In genomic region chr12:100977958-100978725, GRCm38 (mm10) we compare ENCODE assay signal across 16 mouse cellular contexts. TPM values are rescaled to one million over a fixed set of nuclear protein-coding genes. Genes with fewer than 3 reads are reported as not detected.
DNase-seq lines count a peak whose midpoint lies in the region; ATAC-seq and TF ChIP-seq lines count a peak whose summit lies in the region.
"Had no signal": no experiment of that assay in that cellular context is flagged by ENCODE, and none has a peak within 500 bp of the region (broad histone marks: within the 10 kb centered on the region; RNA-seq: fewer than 3 reads in every experiment).

No protein-coding gene starts in this region.

- no peak for DNase-seq in forebrain, embryonic 10.5 days (ENCODE audit: extremely low spot score, low spot score)
- DNase-seq in liver, embryonic 13.5 days = no peak
- DNase-seq in liver, postnatal 0 days = no peak
- no peak for DNase-seq in adrenal gland, postnatal 36 days
- no peak for DNase-seq in spleen, postnatal 10 days (ENCODE audit: low spot score in 2 of 2)
- DNase-seq: adrenal gland, adult 8-10 months; cerebellum, adult 8-10 months had no signal

- H3K27me3 ChIP-seq in forebrain, embryonic 10.5 days (ENCODE audit: poor library complexity, severe bottlenecking) = no peaks in the 10 kb centered on the region
- no peaks in the 10 kb centered on the region for H3K27me3 ChIP-seq in forebrain, embryonic 15.5 days
- no peaks in the 10 kb centered on the region for H3K27me3 ChIP-seq in liver, embryonic 13.5 days
- H3K27me3 ChIP-seq in liver, postnatal 0 days (ENCODE audit: insufficient read depth, low read length) = no peaks in the 10 kb centered on the region
- H3K27me3 ChIP-seq: intestine, embryonic 15.5 days; midbrain, embryonic 13.5 days had no signal

- H3K36me3 ChIP-seq in forebrain, embryonic 10.5 days (replicated peaks) = peaks cover 95% of the 10 kb centered on the region
- no peaks in the 10 kb centered on the region for H3K36me3 ChIP-seq in forebrain, embryonic 15.5 days
- H3K36me3 ChIP-seq in liver, embryonic 13.5 days = peaks cover 54% of the 10 kb centered on the region
- 0 out of 2 replicates have a peak, but pooled peaks cover 9% of the 10 kb centered on the region for H3K36me3 ChIP-seq in liver, postnatal 0 days (replicated peaks; ENCODE audit: insufficient read depth, low read length)
- H3K36me3 ChIP-seq: intestine, embryonic 15.5 days; limb, embryonic 13.5 days; midbrain, embryonic 13.5 days had no signal

- H3K4me3 ChIP-seq in forebrain, embryonic 10.5 days = no peak overlapping the region
- no peak overlapping the region for H3K4me3 ChIP-seq in forebrain, embryonic 15.5 days
- no peak overlapping the region for H3K4me3 ChIP-seq in liver, embryonic 13.5 days (replicated peaks)
- H3K4me3 ChIP-seq in liver, postnatal 0 days (ENCODE audit: low read depth, low read length) = no peak overlapping the region
- H3K4me3 ChIP-seq: intestine, embryonic 15.5 days; left cerebral cortex, adult 2 months; limb, embryonic 13.5 days; midbrain, embryonic 13.5 days; myocyte had no signal

- no peak for TF ChIP-seq EP300 in liver, postnatal 0 days (IDR thresholded peaks at IDR 0.05; ENCODE audit: low read depth)

- no peak overlapping the region for H3K9ac ChIP-seq in forebrain, embryonic 15.5 days (replicated peaks)
- H3K9ac ChIP-seq in liver, embryonic 13.5 days = 0 out of 2 replicates have a peak overlapping the region, but pooled peaks have one; percentile 2
- no peak overlapping the region for H3K9ac ChIP-seq in liver, postnatal 0 days (replicated peaks)
- H3K9ac ChIP-seq: intestine, embryonic 15.5 days; limb, embryonic 13.5 days; midbrain, embryonic 13.5 days had no signal

- ATAC-seq in forebrain, embryonic 15.5 days (replicated peaks) = no peak
- no peak for ATAC-seq in liver, embryonic 13.5 days (ENCODE audit: low read depth)
- no peak for ATAC-seq in liver, postnatal 0 days
- ATAC-seq in common myeloid progenitor, adult 5-6 weeks (replicated peaks; ENCODE audit: low read depth, poor library complexity, severe bottlenecking) = peak; percentile 66
- ATAC-seq in megakaryocyte, adult 5-6 weeks (ENCODE audit: poor library complexity, severe bottlenecking) = peak; percentile 59
- ATAC-seq: forebrain, embryonic 16.5 days; intestine, embryonic 15.5 days; midbrain, embryonic 13.5 days had no signal

- no peak overlapping the region for H3K4me2 ChIP-seq in forebrain, embryonic 15.5 days (replicated peaks)
- H3K4me2 ChIP-seq in liver, embryonic 13.5 days = no peak overlapping the region
- no peak overlapping the region for H3K4me2 ChIP-seq in liver, postnatal 0 days (ENCODE audit: low read depth, low read length)
- H3K4me2 ChIP-seq: intestine, embryonic 15.5 days; limb, embryonic 13.5 days; midbrain, embryonic 13.5 days had no signal

- peak overlapping the region; percentile 13; the same call in 1 of the 2 replicates for H3K27ac ChIP-seq in forebrain, embryonic 10.5 days
- H3K27ac ChIP-seq in forebrain, embryonic 15.5 days (replicated peaks) = no peak overlapping the region
- H3K27ac ChIP-seq in liver, embryonic 13.5 days = no peak overlapping the region
- no peak overlapping the region for H3K27ac ChIP-seq in liver, postnatal 0 days (ENCODE audit: low read depth)
- H3K27ac ChIP-seq: intestine, embryonic 15.5 days; left cerebral cortex, adult 2 months; limb, embryonic 13.5 days; midbrain, embryonic 13.5 days had no signal

- WGBS in forebrain, embryonic 10.5 days = 86% methylated on average over 15 of the region's 15 CpGs
- WGBS in forebrain, embryonic 15.5 days = 79% methylated on average over 15 of the region's 15 CpGs
- WGBS in liver, embryonic 13.5 days (ENCODE audit: insufficient replicate concordance) = 56% methylated on average over 15 of the region's 15 CpGs
- WGBS in liver, postnatal 0 days (ENCODE audit: insufficient replicate concordance) = 52% methylated on average over 15 of the region's 15 CpGs

- H3K9me3 ChIP-seq in forebrain, embryonic 10.5 days = no peaks in the 10 kb centered on the region
- no peaks in the 10 kb centered on the region for H3K9me3 ChIP-seq in forebrain, embryonic 15.5 days
- H3K9me3 ChIP-seq in liver, embryonic 13.5 days (replicated peaks) = no peaks in the 10 kb centered on the region
- H3K9me3 ChIP-seq in liver, postnatal 0 days (ENCODE audit: low read length) = no peaks in the 10 kb centered on the region
- H3K9me3 ChIP-seq: intestine, embryonic 15.5 days; limb, embryonic 13.5 days; midbrain, embryonic 13.5 days had no signal

- no peak for TF ChIP-seq CTCF in liver, postnatal 0 days (IDR thresholded peaks at IDR 0.05; ENCODE audit: low read depth)

- peaks cover 4% of the 10 kb centered on the region; the same call in 1 of the 2 replicates for H3K4me1 ChIP-seq in forebrain, embryonic 10.5 days
- peaks cover 33% of the 10 kb centered on the region for H3K4me1 ChIP-seq in forebrain, embryonic 15.5 days
- H3K4me1 ChIP-seq in liver, embryonic 13.5 days (replicated peaks) = peaks cover 10% of the 10 kb centered on the region
- H3K4me1 ChIP-seq in liver, postnatal 0 days (ENCODE audit: insufficient read depth) = no peaks in the 10 kb centered on the region; the same call in 1 of the 2 replicates

RNA-seq across cellular contexts. Expression of gene Ccdc88c, which starts 50.7 kb away (rescaled TPM):
- polyA plus RNA-seq in forebrain, embryonic 10.5 days (2016; fragmentation: Nextera tagmentation; extraction: Ambion mirVana) = 19.8 and 22.6 TPM in 2 replicates
- 18.3 and 20.3 TPM in 2 replicates for polyA plus RNA-seq in forebrain, embryonic 15.5 days (2015; fragmentation: Nextera tagmentation; extraction: Ambion mirVana)
- 5.4 and 5.8 TPM in 2 replicates for polyA plus RNA-seq in liver, embryonic 13.5 days (2015; fragmentation: Nextera tagmentation; extraction: Ambion mirVana)
- 3.6 and 4.2 TPM in 2 replicates for polyA plus RNA-seq in liver, postnatal 0 days (2015; fragmentation: Nextera tagmentation; extraction: Ambion mirVana)
- total RNA-seq in common myeloid progenitor, adult 5-6 weeks (2017) = 62.4 and 74.6 TPM in 2 replicates
- total RNA-seq in megakaryocyte, adult 5-6 weeks (2015) = 71.2 and 71.7 TPM in 2 replicates
- 195 and 212 TPM in 2 replicates for total RNA-seq in megakaryocyte, adult 5-6 weeks (2017)
- 1 to 10 TPM; 1.9 to 2.2 TPM for total RNA-seq in adrenal gland, postnatal 36 days (2021)

Comparison
In these comparisons a context has a peak if more than half of its experiments do, and no peak if none do; other contexts are left out.
1. ATAC-seq: peak in common myeloid progenitor, adult 5-6 weeks (single experiment) and megakaryocyte, adult 5-6 weeks (single experiment); none in forebrain, embryonic 15.5 days (single experiment), liver, embryonic 13.5 days (single experiment) and liver, postnatal 0 days (single experiment).